Mouse (Mus musculus) C2C12 (cell line): Measurements from ENCODE around the gene Pmp22. TPM values are rescaled to one million over a fixed set of nuclear protein-coding genes. Genes with fewer than 3 reads are reported as not detected.

Source experiments
- H3K27me3 ChIP-seq: one replicate; pipeline ENCODE4 v1.6.1; 2011; ENCODE audit not compliant: control insufficient read depth, insufficient read depth, insufficient read length
- H3K36me3 ChIP-seq: one replicate; pipeline ENCODE4 v1.6.1; 2011; ENCODE audit not compliant: control insufficient read depth, insufficient read depth
- H3K4me3 ChIP-seq: one replicate; pipeline ENCODE4 v1.5.1; 2011; ENCODE audit warnings: mild to moderate bottlenecking, control low read depth; ENCODE audit not compliant: poor library complexity, insufficient read depth, severe bottlenecking
- H3K79me2 ChIP-seq: one replicate; pipeline ENCODE4 v1.6.1; 2011; ENCODE audit not compliant: control insufficient read depth, insufficient read depth
- H3K79me3 ChIP-seq: one replicate; pipeline ENCODE4 v1.6.1; 2011; ENCODE audit warnings: low read depth, control low read depth
- H3ac ChIP-seq: one replicate; pipeline ENCODE3; 2011; ENCODE audit warnings: low read depth; ENCODE audit not compliant: control insufficient read depth, insufficient read length
- CEBPB ChIP-seq: IDR thresholded peaks from one replicate; pipeline ENCODE4 v1.6.1; 2011; ENCODE audit warnings: low read depth, mild to moderate bottlenecking, control low read depth, moderate library complexity
- CTCF ChIP-seq: IDR thresholded peaks from one replicate; pipeline ENCODE4 v1.5.1; 2011; ENCODE audit not compliant: control insufficient read depth, insufficient read depth, insufficient read length
- FOSL1 ChIP-seq: IDR thresholded peaks from one replicate; pipeline ENCODE4 v1.8.0; 2011; ENCODE audit warnings: mild to moderate bottlenecking, low read length; ENCODE audit not compliant: poor library complexity, insufficient read depth, severe bottlenecking
- MAX ChIP-seq: IDR thresholded peaks from one replicate; pipeline ENCODE4 v1.6.1; 2011; ENCODE audit warnings: mild to moderate bottlenecking, control low read depth
- MYOD1 ChIP-seq: IDR thresholded peaks from one replicate; pipeline ENCODE4 v1.6.1; 2011; ENCODE audit warnings: low read depth; ENCODE audit not compliant: control insufficient read depth, insufficient read length
- MYOG ChIP-seq: IDR thresholded peaks from one replicate; pipeline ENCODE4 v1.6.1; 2011; ENCODE audit not compliant: control insufficient read depth, insufficient read length; ENCODE audit errors: extremely low read depth
- USF1 ChIP-seq: IDR thresholded peaks from one replicate; pipeline ENCODE4 v1.6.1; 2011; ENCODE audit warnings: low read depth, mild to moderate bottlenecking, control low read depth, moderate library complexity
- polyA plus RNA-seq: library from polyadenylated mRNA; unstranded; fragments of >200 nt; fragmentation: generic; extraction: Trizol; gene quantifications from one replicate; pipeline ENCODE4 v1.2.1, GENCODE M21; 2012; ENCODE audit warnings: missing spikeins

Pmp22 gene
- polyA plus RNA-seq, 1 experiment, result 56.7 TPM

- Histone ChIP-seq H3ac (peak overlapping the region; percentile 74), H3K79me2 (peaks cover 13% of the 10 kb centered on the region), H3K79me3 (peaks cover 3% of the 10 kb centered on the region), H3K36me3 (peaks cover 36% of the 10 kb centered on the region), H3K4me3 (peak overlapping the region; percentile 56), H3K27me3 (no peaks in the 10 kb centered on the region)
- TF ChIP-seq MYOD1 (peak; percentile 82), MYOG (no peak)
These were observed 4.0 kb downstream of the Pmp22 start for GRCm38 (mm10) chr11:63132501-63133435.

- Histone ChIP-seq H3K79me3 (peaks cover 3% of the 10 kb centered on the region), H3K36me3 (peaks cover 43% of the 10 kb centered on the region), H3ac (no peak overlapping the region), H3K27me3 (no peaks in the 10 kb centered on the region), H3K79me2 (peaks cover 13% of the 10 kb centered on the region), H3K4me3 (no peak overlapping the region)
- TF ChIP-seq CEBPB, result no peak
- TF ChIP-seq FOSL1, result no peak
- TF ChIP-seq MYOD1, result no peak
- TF ChIP-seq CTCF, result no peak
- no peak for TF ChIP-seq MAX
These were observed 5.2 kb downstream of the Pmp22 start for GRCm38 (mm10) chr11:63134021-63134420.

GRCm38 (mm10) chr11:63134742-63135482 lies 6.1 kb downstream of the Pmp22 start:
- Histone ChIP-seq H3K36me3 (peaks cover 43% of the 10 kb centered on the region), H3K4me3 (no peak overlapping the region), H3K27me3 (no peaks in the 10 kb centered on the region), H3K79me3 (peaks cover 3% of the 10 kb centered on the region), H3ac (no peak overlapping the region), H3K79me2 (peaks cover 13% of the 10 kb centered on the region)
- TF ChIP-seq FOSL1, result no peak
- TF ChIP-seq MYOD1, result no peak
- TF ChIP-seq CEBPB, result no peak
- no peak for TF ChIP-seq USF1
- no peak for TF ChIP-seq MAX
- TF ChIP-seq MYOG, result no peak
- no peak for TF ChIP-seq CTCF

- H3K79me3 ChIP-seq, result peaks cover 3% of the 10 kb centered on the region
- no peak overlapping the region for H3ac ChIP-seq
- H3K79me2 ChIP-seq, result peaks cover 13% of the 10 kb centered on the region
- H3K4me3 ChIP-seq, result no peak overlapping the region
- H3K27me3 ChIP-seq, result no peaks in the 10 kb centered on the region
- peak; percentile 13 for TF ChIP-seq USF1
- no peak for TF ChIP-seq CEBPB
- TF ChIP-seq FOSL1, result no peak
- no peak for TF ChIP-seq MYOD1
- peak; percentile 49 for TF ChIP-seq MAX
- TF ChIP-seq CTCF, result peak; percentile 86
- no peak for TF ChIP-seq MYOG
- peaks cover 49% of the 10 kb centered on the region for H3K36me3 ChIP-seq
These were observed 6.8 kb downstream of the Pmp22 start for GRCm38 (mm10) chr11:63135622-63136021.

GRCm38 (mm10) chr11:63136205-63136604 lies 7.4 kb downstream of the Pmp22 start:
- Histone ChIP-seq H3K36me3 (peaks cover 55% of the 10 kb centered on the region), H3K27me3 (no peaks in the 10 kb centered on the region), H3K4me3 (no peak overlapping the region), H3ac (no peak overlapping the region), H3K79me2 (peaks cover 12% of the 10 kb centered on the region), H3K79me3 (peaks cover 3% of the 10 kb centered on the region)
- no peak for TF ChIP-seq MAX

GRCm38 (mm10) chr11:63136836-63137416 lies 8.1 kb downstream of the Pmp22 start:
- Histone ChIP-seq H3ac (no peak overlapping the region), H3K79me3 (peaks cover 3% of the 10 kb centered on the region), H3K79me2 (peaks cover 5% of the 10 kb centered on the region), H3K36me3 (peaks cover 61% of the 10 kb centered on the region), H3K27me3 (no peaks in the 10 kb centered on the region), H3K4me3 (no peak overlapping the region)
- TF ChIP-seq MYOG, result no peak
- no peak for TF ChIP-seq CTCF
